Mouse (Mus musculus): ENCODE data around the gene Cts8.

Gene Cts8

GRCm38 (mm10) chr13:61255258-61255657, at the start of gene Cts8:
TSS of gene Cts8 (minus strand) at chr13:61255358.
- no peak for DNase-seq (ENCODE audit: low spot score in 2 of 2)

GRCm38 (mm10) chr13:61288739-61289138, 33.6 kb upstream of the Cts8 start, which contains the start of gene Gm49398:
TSS of gene Gm49398 (minus strand) at chr13:61288839.
- DNase-seq (ENCODE audit: low spot score in 2 of 2), result no peak

GRCm38 (mm10) chr13:61241076-61241947, 13.8 kb downstream of the Cts8 start:
- DNase-seq (ENCODE audit: low spot score in 2 of 2), result peak; percentile 3 to 31

GRCm38 (mm10) chr13:61203310-61203709, 51.8 kb downstream of the Cts8 start, which contains the start of gene Cts6:
TSS of gene Cts6 (minus strand) at chr13:61203410.
- DNase-seq (ENCODE audit: low spot score in 2 of 2), result no peak
